Mouse (Mus musculus) NIH3T3 (cell line): ENCODE measurements around the gene Abca13.
"Not testable (repeated sequence)": the region's sequence is repeated elsewhere in the genome, so short reads cannot be mapped to it uniquely, and the experiment has no call there.

Source experiments
- DNase-seq: peaks from one replicate; pipeline ENCODE4 v3.0.0-alpha.2; 2012; ENCODE audit warnings: low read depth

The Abca13 gene

DNA sequence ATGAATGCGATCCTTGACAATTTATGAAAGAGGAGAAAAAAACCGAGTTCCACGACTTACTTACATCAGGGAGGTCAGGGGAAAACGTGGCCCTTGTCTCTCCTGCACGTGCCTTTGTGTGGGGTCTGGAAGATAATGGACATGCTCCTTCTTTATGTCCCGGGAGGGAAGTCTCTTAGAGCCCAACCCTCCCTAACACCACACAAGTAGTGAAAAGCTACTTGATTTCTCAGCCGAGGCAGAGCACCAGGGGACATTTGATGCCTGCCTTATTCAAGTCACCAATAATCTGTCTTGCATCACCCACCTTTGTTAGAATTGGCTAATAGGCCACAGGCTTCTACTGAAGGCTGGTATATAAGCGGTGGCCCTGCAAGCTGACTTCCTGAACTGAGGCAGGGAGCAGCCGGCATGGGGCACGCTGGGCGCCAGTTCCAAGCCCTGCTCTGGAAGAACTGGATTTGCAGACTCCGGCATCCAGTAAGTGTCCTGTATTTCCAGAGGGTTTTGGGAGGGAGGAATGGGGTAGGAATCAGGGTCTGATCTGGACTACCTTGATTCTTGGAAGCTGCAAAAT lies at the start of gene Abca13:
Gene Abca13, plus strand, starts transcription at position 388 of the 577 bp plus-strand sequence.
- no peak for DNase-seq

DNA sequence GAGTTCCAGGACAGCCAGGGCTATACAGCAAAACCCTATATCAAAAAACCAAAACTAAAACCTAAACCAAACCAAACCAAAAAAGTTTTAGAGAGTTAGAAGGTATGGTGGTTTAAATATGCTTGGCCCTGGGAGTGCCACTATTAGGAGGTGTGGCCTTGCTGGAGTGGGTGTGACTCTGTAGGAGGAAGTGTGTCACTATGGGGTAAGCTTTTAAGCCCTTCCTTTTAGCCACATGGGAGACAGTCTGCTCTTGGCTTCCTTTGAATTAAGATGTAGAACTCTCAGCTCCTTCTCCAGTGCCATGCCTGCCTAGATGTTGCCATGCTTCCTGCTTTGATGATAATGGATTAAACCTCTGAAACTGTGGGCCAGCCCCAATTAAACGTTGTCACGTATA lies 46.6 kb upstream of the Abca13 start:
- no peak for DNase-seq

DNA sequence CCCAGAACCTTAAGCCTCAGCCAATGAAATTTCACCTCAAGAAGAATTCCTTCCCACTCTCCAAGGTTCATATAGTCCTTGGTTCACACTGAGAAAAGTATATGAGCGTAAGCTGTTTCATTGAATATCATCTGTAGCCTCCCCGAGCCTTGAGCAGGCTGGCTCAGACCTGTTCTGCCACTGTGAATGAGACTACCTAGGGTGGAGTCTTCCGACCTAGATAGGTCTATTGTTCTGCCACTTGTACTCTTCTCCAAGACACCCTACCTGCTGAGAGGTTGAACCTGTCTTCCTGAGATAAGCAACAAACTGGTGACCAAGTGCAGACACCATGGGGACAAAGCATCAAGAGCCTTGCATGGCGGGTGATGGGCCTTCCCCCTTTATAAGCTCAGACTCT lies 45.6 kb upstream of the Abca13 start:
- DNase-seq = no peak

DNA sequence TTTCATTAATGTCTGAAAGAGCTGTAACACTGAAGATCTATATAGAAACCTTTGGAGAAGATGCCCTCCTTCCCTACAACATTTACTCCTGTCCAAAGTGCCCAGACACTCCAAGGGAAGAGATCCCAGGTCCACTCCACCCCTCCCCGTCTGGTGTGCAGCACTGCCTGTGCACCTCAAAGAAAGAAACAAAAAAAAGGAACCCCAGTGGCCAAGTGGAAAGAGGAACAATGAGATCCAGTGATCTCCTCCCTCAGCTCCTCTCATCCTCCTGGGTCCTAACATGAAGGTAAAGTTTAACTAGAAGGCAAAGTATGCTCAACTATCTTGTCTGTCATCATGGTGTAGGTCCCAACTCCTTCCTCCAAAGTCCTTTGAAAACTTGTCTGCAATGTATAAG lies 45.1 kb upstream of the Abca13 start:
- no peak for DNase-seq

DNA sequence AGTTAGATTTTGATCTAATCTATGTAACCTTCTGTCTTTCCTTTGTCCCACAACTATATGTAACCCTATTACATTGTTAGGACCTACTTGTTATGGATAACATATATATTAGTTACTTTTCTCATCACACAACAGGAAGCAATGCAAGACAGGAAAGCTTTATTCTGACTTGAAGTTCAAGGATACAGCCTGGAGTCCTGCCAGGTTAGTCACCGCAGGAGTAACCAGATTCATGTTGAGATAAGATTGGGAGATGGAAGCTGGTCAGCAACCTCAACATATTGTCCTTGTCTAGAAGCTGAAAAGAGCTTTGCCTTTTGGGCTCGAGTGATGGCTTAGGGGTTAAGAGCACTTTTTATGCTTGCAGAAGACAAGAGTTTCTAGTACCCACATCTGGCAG lies 43.5 kb upstream of the Abca13 start:
- DNase-seq = peak; percentile 15

DNA sequence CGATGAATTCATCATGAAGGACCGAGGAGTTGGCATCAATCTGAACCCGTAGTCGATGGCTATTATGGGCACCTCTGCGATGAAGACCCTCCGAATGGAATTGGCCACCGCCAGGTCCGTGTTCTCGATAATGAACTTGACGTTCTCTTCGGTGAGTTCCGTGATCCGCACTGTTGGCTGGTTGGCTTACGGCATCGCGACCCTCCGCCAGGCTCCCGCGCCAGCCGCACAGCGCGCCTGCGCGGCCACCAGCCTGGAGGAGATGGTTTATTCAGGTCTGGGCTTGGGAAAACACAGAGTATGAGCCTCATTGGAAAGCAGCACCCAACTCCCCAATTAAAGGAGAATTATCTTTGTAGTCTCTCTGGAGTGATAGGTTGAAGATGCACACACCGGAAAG lies 41.3 kb upstream of the Abca13 start:
- not testable (repeated sequence) for DNase-seq

DNA sequence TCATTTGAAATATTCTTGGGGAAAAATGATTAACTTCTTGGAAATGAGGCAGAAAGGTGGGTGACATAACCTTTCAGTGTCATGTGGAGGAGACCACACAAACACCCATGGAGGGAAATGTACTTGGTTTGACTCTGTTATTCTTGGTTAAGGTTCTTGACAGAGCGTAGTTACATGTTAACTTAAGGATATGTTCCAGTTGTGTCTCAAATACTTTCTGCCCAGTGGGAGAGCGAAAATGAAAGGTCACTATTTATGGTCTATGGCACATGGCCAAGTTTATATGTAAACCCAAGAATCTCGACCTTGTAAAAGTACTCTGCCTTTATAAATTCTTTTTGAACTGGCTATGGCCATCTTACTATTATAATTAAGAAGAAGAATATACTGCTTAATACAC lies 31.8 kb upstream of the Abca13 start:
- peak; percentile 6 for DNase-seq

DNA sequence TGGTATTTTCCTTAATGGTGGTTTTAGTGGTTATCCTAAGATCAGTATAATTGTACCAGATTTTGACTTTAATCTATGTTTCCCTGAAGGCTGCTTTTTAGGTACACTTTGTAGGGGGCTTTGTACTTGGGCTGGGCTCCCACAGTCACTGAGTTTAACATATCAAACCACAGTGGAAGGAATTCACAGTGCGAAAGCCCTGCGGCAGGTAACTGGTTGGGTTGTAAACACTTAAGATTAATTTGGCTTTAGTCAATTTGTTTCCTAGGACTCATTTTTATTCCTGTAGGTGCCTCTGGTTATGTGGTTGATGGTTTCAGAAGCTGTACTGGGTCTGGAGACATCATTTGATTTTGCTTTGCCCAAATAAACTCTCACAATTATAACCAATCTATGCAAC lies 24.4 kb upstream of the Abca13 start:
- DNase-seq = no peak

DNA sequence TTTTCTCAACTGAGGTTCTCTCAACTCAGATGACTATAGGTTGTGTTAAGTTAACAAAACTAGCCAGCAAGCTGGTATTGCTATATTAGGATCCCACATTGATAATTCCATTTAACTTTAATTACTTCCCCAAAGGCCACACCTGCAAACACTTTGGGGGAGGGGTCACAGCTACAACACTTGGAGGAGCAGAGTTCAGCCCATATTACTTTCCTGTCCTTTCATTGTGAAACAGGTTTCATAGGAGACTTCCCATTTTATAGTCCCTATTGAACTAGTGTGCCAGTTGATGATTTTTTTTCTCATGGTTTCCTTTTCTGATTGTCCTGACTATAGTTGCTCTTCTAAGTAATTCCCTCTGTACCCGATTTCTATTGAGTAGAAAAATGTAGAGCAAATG lies 10.3 kb upstream of the Abca13 start:
- DNase-seq = no peak

DNA sequence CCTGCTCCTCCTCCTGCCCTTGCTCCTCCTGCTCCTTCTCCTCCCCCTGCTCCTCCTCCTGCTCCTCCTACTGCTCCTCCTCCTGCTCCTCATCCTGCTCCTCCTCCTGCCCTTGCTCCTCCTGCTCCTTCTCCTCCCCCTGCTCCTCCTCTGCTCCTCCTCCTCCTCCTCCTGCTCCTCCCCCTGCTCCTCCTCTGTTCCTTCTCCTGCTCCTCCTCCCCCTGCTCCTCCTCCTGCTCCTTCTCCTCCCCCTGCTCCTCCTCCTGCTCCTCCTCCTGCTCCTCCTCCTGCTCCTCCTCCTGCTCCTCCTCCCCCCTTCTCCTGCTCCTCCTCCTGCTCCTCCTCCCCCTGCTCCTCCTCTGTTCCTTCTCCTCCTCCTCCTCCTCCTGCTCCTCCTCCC lies 2.3 kb upstream of the Abca13 start:
- DNase-seq = not testable (repeated sequence)

DNA sequence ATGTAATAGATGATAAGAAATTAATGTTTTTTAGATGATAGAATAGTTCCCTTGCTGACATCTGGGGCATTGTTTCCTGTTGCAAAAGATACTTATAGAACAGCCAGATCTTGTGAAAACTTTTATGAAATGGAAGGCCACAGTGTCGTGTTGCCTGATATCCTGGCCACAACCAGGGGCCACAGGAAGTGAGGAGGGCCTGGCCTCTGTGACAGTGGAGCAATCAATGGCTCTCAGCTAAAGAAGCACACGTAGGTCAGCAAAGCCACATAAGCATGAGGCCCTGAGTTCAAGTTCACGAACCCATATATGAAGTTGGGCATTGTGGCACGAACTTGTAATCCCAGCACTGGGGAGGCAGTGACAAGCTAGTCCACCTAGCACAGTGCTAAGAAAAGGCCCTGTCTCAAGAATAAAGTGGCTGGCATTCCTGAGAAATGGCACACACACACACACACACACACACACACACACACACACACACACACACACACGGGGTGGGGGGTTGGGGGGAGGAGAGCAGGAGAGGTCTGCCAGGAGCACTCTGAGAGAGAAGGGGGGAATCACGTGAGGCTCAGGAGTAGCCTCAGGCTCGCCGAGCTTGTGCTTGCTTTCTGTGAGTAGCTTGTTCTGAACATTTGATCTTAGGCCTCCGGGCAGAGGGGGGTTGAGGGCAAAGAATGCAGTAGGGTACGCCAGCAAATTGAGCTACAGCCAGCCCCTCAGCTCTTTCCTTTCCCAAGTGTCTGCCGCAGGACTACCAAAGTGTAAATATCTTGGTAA lies 779 bp upstream of the Abca13 start:
- peak; percentile 5 for DNase-seq

DNA sequence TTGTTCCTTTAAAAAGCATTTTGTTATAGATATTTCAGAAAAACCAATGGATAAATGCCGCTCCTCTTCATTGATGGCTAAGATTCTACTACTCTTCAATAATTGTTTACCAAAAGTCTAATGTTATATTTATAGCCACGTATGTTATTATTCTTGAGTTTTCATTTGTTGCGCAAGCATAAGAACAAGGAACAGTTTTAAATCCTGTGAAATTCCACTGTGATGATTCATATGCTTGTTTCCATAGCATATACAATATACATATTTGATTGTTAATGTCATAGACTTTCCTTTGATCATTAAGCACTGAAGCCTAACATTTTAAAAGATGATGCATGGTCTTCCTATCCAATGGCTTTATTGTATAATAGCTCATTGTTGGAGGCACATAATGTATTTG lies 3.1 kb downstream of the Abca13 start:
- DNase-seq = peak; percentile 11

DNA sequence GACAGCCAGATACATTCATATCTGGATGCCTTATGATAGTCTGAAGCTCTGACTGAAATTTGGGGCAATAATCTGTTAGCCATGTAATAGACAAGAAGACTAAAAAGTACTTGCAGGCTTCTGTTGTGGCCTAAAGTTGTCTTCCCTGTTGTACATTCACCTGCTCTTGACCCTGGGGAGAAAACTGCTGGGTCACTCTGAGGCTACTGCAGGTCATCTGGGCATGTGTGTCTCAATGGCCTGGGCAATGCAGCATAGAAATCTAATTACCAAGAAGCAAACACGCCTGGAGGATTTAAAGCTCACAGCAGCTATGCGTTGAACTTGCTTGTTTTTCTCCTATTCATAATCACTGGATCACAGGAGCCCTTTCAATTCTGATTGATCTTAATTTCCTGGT lies 8.1 kb downstream of the Abca13 start:
- DNase-seq = no peak

DNA sequence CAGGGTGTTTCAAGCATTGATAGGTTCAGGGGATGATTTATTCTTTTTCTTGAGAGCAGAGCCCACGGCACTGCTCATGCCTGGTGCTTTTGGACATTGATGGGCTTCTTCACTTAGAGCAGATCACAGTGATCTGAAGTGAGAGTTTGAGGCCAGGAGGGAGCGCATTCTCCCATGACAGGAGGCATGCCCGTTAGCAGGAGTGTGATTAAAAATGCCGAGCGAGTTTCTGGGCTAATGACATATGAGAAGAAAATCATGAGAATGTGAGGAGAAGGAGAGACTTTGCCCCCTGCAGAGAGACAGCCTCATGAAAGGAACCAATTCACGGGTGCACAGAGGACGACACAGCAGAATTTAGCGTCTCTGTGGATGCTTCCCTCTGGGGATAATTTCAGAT lies 19.0 kb downstream of the Abca13 start:
- no peak for DNase-seq

DNA sequence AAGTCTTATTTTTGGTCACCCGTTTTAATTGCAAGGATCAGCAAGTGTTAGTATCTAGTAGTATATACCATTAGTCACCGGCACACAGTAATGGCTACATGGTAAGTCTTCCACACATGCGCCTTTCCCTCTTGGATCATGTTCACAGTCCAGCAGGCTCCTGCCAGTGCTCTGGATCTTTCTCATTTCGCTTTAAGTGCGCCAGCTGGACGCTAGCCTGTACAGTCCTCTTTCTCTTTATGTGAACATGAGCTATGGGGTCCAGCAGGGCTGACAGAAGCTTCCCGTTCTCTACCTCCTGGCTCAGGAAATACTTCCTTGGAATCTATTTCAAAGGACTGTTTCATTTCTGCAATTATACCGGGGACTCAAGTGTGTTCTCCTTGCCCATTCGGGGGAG lies 21.8 kb downstream of the Abca13 start:
- DNase-seq = no peak

DNA sequence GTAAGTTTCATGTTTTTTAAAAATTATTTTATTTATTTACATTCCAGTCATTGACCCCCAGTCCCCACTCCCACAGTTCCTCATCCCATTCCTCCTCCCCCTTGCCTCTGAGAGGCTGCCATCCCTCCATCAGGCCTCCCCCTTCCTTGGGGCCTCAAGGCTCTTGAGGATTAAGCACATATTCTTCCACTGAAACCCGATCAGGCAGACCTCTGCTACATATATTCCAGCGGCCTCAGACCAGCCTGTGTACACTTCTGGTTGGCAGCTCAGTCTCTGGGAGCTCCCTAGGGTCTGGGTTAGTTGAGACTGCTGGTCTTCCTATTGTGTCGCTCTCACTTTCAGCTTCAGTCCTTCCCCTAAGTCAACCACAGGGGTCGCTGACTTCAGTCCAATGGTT lies 24.5 kb downstream of the Abca13 start:
- peak; percentile 14 for DNase-seq

DNA sequence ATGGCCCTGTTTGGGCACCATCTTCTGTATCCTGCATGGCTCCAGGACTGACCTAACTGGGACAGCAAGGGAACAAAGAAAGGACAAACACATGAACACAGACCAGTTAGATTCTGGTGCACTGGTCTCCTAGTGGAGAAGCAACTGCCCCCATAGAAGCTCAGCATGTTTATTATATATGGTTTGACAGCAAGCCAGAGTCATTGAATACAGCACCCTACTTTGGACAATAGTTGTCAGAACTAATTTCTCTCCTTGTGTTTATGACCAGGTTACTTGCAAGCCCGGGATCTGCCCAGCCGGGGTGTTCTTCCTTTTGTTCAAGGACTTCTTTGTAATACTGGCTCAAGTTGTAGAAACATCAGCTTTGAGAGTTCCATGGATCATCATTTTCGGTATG lies 28.8 kb downstream of the Abca13 start:
- no peak for DNase-seq

DNA sequence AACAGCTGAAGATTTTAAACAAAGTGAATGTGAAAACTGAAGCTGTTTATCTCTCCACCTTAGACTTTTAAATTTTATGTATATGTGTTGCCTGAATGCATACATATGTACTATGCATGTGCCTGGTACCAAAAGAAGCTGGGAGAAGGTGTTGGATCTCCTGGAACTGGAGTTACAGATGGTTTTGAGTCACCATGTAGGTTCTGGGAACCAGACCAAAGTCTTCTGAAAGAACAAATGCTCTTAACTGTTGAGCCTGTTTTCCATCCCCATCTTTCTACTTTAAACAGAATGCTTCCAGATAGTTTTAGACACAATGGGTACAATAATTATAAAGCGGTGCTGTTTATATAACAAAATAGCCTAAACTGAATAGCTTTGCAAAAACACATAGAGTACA lies 29.9 kb downstream of the Abca13 start:
- DNase-seq = no peak

DNA sequence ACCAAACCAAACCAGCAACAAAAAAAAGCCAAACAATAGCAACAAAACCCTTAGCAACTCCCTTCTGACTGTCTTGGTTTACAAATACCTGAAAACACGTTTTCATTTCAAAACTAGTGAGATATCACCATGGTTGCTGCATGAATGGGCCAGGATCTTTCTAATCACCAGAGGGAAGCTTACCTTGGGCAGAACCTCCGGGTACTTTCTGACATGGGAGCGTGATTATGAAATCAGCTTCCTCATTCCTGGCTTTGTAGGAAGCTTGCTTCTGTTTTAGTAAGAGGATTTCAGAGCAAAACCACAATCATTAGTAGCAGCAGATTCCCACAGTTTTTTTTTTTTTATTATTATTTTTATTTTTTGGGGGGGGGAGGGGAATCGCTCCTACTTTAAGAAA lies 34.7 kb downstream of the Abca13 start:
- no peak for DNase-seq

DNA sequence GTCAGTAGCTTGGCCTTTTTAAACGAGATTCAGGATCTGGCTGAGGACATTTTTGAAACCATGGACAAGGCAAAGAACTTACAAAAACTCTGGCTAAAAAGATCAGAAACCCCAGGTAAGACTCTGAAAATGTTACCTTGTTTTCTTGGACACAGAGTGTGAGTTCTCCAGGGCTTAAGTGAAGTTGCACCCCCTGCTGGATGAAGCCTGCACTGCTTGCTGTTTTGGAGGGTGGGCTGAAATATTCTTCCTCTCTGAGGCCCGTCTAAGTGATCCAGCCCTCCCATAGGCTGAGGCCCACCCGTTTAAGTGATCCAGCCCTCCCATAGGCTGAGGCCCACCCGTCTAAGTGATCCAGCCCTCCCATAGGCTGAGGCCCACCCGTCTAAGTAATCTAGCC lies 57.9 kb downstream of the Abca13 start:
- DNase-seq = peak; percentile 6

DNA sequence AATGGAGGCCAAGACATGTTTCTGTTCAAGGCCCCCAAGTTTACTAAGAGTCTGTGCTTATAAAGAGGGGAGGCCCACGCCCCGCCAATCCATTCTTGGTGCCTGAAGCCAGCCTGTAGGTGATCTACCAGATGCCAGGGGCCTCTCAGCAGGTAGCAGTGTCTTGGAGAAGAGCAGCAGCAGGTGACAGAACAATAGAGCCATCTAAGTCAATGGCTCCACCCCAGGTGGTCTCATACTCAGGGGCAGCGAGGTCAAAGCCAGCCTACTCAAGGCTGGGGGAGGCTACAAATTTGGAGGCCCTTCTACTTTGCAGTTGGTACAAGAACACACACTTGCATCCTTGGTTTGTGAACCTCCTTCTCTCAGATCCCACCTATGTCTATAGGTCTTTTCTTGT lies 71.3 kb downstream of the Abca13 start:
- DNase-seq = not testable (repeated sequence)

DNA sequence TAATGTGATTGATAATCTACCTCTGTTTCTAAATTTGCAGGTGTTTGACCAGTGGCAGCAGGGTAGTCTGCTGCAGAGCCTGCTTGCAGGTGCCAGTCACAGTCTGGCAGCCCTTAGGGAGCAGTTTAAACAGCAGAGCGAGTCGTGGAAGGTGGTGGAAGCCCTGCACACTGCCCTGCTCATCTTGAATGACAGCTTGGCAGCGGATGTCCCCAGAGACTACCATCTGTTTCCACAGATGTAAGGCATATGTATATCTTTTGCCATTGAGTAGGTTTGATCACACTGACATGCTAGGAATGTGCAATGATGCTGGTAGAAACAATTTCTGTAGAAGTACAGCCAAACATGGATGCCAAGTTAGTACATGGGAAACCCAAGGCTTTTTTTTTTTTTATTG lies 77.3 kb downstream of the Abca13 start:
- no peak for DNase-seq

DNA sequence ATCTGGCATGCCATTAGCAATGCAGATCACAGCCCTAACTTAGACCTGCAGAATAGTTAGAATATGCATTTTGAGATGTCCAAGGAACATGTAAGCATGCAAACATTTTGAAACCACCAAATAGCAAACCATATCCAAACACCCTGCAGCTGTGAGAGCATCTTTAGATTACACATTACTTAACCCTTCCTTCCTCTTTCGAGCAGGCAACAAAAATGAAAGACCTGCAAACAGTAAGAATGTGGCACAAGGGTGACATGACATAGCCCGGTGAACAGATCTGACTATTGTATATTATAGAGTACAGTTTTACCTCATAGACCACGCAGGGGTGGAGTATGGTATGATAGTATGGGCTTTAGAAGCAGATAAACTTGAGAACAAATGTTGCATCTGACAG lies 93.5 kb downstream of the Abca13 start:
- DNase-seq = no peak

DNA sequence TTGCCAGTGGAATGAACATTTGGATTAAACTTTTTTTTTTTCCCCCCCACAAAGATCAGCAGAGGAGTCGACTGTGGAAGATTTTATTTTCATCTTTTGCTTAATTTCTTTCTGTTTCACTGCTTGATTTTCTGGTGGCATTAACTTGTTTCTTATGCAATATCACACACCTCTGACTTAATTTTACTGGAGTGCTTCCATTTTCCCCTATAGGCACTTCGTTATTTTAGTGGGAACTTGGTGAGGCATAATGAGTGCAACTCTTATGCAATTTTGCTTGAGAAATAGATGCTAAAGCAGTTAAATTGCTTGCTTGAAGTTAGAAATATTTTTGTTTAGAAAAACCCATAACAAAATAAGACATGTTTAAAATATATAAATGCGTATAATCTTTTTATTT lies 94.0 kb downstream of the Abca13 start:
- no peak for DNase-seq
